Mouse (Mus musculus) gastrocnemius, postnatal 14 days (tissue): ENCODE results near the gene Polr1c. TPM values are rescaled to one million over a fixed set of nuclear protein-coding genes. Genes with fewer than 3 reads are reported as not detected.

Experiments used
- DNase-seq: peaks from one replicate; pipeline ENCODE4 v3.0.0; 2021; ENCODE audit warnings: mixed read lengths
- intact Hi-C: fragments of 180-260 bp; cut with DNase I; formaldehyde crosslinking; loops from one replicate; pipeline ENCODE4 v1.15.1; 2025; ENCODE audit warnings: low total_unique reads
- microRNA-seq, 2 experiments: library from miRNA; unstranded; fragments of <30 nt; microRNA quantifications; one replicate each; pipeline ENCODE4 v1.2.0; 2021
- total RNA-seq, 2 experiments: library from RNA; stranded (reverse); gene quantifications; 2 replicates each; pipeline ENCODE4 v1.2.3; 2021

Polr1c gene
- total RNA-seq, 2 experiments from 2014 or later, result 14.5 to 15.1 TPM

DNA sequence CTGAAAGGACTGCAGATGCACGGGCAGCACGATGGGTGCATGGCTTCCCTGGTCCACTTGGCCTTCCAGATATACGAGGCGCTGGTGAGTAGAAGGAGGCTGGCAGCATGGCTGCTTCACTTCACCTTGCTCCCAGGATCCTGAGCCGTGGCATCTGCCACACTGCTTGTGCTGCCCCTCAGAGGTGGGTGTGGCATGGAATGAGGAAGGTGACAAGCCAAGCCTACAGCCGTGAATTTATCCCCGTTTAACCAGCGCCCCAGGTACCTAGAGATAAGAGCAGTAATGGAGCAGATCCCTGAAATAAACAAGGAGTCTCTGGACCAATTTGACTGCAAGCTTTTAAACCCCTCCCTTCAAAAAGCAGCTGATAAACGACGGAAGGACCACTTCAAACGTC, 6.4 kb downstream of the Polr1c start:
- intact Hi-C loops, result no loop called here
- DNase-seq, result no peak

GRCm38 (mm10) chr17:46239516-46240114, 8.2 kb downstream of the Polr1c start:
- intact Hi-C loops, result no loop called here
- DNase-seq, result no peak

DNA sequence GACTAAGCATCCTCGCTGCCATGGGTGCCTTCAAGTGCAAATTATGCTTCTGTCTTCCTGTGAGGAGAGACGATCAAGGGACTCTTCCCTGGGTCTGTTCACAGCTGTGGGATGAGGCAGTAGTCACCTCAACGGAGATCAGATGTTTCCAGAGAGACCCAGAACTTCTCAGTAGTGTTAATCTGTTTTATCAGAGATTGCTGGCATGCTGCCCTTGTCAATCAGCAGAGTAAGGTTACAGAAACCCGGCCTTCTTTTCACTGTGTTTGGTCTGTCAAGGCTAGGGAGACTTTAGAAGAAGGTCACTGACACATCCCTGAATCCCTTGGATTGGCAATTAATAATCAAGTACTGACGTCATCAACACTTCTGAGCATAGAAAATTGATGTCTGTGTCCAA, 10.4 kb downstream of the Polr1c start:
- DNase-seq, result no peak
- intact Hi-C loops, result no loop called here

- DNase-seq, result no peak
- intact Hi-C loops, result no loop called here
Observed at GRCm38 (mm10) chr17:46237079-46237478, 10.8 kb downstream of the Polr1c start.

GRCm38 (mm10) chr17:46236067-46236466, 11.8 kb downstream of the Polr1c start:
- intact Hi-C loops, result no loop called here
- DNase-seq, result no peak

GRCm38 (mm10) chr17:46227576-46227975, 20.3 kb downstream of the Polr1c start:
- intact Hi-C loops, result no loop called here
- no peak for DNase-seq

DNA sequence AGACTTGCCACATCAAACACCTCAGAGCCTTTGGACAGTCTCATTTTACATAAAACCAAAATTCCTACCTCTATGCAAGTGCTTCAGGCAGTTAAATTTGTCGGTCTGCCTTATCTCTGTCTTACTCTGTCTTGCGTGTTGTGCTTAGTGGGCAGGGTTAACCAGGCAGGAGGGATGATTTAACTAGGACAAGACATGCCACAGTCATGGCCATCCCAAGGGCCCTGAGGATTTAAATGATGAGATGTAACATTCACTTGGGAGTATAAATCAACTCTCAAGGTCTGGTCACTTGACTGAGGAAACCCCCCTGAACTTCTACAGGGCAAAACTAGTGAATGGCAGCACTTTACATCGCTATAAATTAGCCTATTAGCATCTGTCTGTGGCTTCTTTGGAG, 26.3 kb downstream of the Polr1c start:
- intact Hi-C loops, result no loop called here
- DNase-seq, result no peak

GRCm38 (mm10) chr17:46210550-46210949, 37.3 kb downstream of the Polr1c start:
- DNase-seq, result no peak
- intact Hi-C loops, result no loop called here

DNA sequence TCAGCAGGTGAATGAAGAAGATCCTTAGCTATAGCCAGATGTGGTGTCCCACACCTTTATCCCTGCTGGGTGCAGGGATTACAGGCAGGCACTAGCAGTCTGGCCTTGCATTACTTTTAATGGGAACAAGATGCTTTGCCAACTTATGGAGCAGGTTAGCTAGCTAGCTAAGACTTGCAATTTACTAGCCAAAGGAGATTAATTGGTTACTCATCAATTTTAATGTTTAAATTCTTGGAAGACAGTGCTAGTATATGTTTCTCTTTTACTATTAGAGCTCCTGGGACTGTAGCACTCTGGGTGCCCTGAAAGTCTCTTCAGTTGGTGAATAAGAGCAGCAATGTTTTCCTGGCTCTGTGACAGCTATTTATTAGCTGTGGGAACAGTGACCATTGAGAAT, 41.2 kb downstream of the Polr1c start:
- intact Hi-C loops, result no loop called here
- DNase-seq, result no peak

GRCm38 (mm10) chr17:46203078-46203477, 44.8 kb downstream of the Polr1c start:
- DNase-seq, result peak; percentile 10
- intact Hi-C loops, result no loop called here

DNA sequence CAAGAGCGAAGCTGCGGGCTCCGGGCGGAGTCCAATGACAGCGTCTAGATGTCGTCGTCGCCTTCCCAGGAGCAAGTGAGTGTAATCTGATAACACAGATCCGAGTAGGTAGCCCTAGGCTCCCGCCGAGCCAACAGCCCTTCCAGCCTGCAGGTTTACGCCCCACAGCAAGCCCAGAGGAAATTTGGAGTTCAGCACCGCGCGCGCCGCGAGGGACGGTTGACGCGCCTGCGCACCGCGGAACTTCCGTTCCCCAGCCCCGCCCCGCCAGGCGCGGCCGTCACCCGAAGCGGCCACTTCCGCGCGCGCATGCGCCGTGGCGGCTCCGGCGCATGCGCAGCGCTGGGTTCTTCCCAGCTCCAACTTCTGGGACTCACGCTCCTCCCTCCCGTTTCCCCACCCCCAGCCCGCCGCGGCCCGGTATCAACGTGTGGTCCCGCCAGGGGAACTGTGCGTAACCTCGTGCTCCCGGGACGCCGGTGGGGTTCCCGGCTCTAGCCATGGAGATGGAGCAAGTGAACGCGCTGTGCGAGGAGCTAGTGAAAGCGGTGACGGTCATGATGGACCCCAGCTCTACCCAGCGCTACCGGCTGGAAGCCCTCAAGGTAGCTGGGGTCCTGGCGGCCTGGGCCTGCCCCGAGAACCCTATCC, 45.3 kb downstream of the Polr1c start, which contains the start of the genes Polh and Xpo5:
Polh (minus strand) TSS at position 225 of the 651 bp plus-strand sequence.
Xpo5 (plus strand) TSS at position 362 of the 651 bp plus-strand sequence.
- peak; percentile 93 for DNase-seq
- intact Hi-C loops, result no loop called here

DNA sequence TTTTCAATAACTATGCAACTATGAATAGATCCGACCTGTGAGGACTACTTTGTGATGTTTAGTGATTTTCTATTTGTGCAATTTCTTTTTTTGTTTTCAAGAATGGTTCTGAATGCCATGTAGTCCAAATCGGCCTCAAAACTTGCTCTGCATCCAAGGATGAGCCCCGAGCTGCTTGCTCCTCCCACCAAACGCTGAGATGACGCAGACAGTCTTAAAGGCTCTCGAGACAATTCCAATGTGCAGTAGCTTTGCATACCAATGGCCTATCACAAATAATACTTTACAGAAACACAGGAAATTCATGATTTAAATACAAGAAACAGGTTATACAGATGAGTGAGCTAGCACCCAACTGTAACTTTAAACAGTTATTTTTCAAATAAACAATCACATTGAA, 46.7 kb downstream of the Polr1c start:
- intact Hi-C loops, result no loop called here
- DNase-seq, result peak; percentile 6

Small RNAs within 50 kb of the gene (microRNA-seq; reads per million reads assigned to microRNA genes)
- gene Mir693, result 0 reads per million in 2 experiments

Other genes starting within 250 kb of the Polr1c start
- gene Vegfa, start 215.7 kb downstream of the Polr1c start, total RNA-seq, result 10 to 100 TPM; 73.9 to 95.9 TPM
- 10 to 100 TPM; 61.3 to 61.8 TPM for gene Mrps18a, start 137.1 kb downstream of the Polr1c start, total RNA-seq
- under 1 TPM; 0.43 to 0.66 TPM for gene Rsph9, start 103.8 kb downstream of the Polr1c start, total RNA-seq
- 10 to 100 TPM; 14.6 to 15.6 TPM for gene Mad2l1bp, start 94.5 kb downstream of the Polr1c start, total RNA-seq
- 10 to 100 TPM; 45.4 to 56.3 TPM for gene Gtpbp2, start 87.0 kb downstream of the Polr1c start, total RNA-seq
- gene Polh, start 45.4 kb downstream of the Polr1c start, total RNA-seq, result 10 to 100 TPM; 11.2 to 13.5 TPM
- 10 to 100 TPM; 11.5 to 12.6 TPM for gene Xpo5, start 45.3 kb downstream of the Polr1c start, total RNA-seq
- gene Yipf3, start within 50 bp of the Polr1c start, total RNA-seq, result 10 to 100 TPM; 59.0 to 62.2 TPM
- gene Lrrc73, start 5.5 kb upstream of the Polr1c start, total RNA-seq, result under 1 TPM; 0.29 to 0.84 TPM
- gene Tjap1, start 35.0 kb upstream of the Polr1c start, total RNA-seq, result 10 to 100 TPM; 34.9 to 42.0 TPM
- gene Dlk2, start 49.4 kb upstream of the Polr1c start, total RNA-seq, result under 1 TPM; 0.35 to 0.59 TPM
- gene Abcc10, start 80.3 kb upstream of the Polr1c start, total RNA-seq, result 1 to 10 TPM; 2.3 to 2.8 TPM
- gene Zfp318, start 135.7 kb upstream of the Polr1c start, total RNA-seq, result 10 to 100 TPM; 12.8 to 13.6 TPM
- gene Crip3, start 180.9 kb upstream of the Polr1c start, total RNA-seq, result 1 to 10 TPM in 1 of 2 experiments, under 1 TPM in 1; 0.78 to 1.7 TPM
- not detected for gene Slc22a7, start 190.4 kb upstream of the Polr1c start, total RNA-seq
- 1 to 10 TPM; 3.3 to 4.6 TPM for gene Ttbk1, start 239.6 kb upstream of the Polr1c start, total RNA-seq
- 1 to 10 TPM; 4.8 to 6.3 TPM for gene Dnph1, start 248.7 kb upstream of the Polr1c start, total RNA-seq